Mouse (Mus musculus): ENCODE measurements around the gene Alg11.
A peak's percentile ranks its signal among the peaks of the same experiment; 100 is the strongest.

Alg11 gene

DNA sequence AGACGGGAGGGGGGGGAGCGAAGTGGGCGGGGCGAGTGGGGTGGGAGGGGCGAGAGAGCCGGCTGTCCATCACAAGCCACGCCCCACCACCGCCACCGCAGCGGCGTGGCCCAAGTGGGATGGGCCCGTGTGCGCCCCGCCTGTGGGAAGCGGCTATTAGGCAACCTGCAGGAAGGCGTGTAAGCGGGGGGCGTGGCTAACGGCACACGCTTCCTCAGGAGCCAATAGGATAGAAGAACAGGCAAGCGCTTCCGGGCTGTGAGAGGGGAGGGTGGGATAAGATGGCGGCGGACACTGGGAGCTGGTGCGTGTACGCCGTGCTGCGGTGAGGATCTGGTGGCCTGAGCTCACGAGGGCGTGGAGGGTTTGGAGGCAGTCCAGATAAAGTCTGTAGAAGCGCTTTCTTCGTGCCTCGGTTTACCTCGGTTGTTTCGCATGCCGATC, at the start of gene Alg11:
Alg11 (plus strand) TSS at position 276 of the 444 bp plus-strand sequence.
- peak; percentile 62 for DNase-seq (ENCODE audit: extremely low read depth, low read depth, low spot score)

DNA sequence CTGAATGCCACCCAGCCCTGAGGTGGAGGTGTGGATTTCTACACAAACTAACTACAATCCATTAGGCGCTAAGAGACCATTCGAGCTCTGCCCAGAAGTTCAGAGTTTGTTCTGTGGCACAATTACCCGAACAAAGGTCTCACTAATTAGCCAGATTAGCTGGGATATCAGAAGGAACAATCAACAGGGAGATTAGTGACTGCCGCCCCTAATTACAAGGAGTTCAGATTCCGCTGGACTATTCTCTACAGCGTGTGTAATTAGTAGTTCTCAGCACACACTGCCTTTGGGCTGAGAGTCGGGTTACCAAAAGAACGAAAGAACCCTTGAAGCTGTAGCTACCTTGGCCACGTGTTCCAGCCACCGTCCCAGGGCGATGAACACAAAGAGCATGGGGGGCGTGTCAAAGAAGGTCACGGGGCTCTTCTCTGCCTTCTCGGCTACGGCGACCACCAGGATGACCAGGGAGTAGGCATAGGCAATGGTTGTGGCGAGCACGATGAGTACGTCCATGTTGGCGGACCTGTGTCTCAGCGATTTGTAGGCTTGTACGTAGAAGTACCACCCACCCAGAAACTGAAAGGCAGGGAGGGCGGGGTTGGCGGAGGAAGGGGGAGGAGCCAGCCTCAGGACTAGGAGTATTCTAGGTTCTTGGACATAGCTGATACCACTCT, 47.4 kb upstream of the Alg11 start:
- no peak for DNase-seq (ENCODE audit: extremely low read depth, low read depth, low spot score)

DNA sequence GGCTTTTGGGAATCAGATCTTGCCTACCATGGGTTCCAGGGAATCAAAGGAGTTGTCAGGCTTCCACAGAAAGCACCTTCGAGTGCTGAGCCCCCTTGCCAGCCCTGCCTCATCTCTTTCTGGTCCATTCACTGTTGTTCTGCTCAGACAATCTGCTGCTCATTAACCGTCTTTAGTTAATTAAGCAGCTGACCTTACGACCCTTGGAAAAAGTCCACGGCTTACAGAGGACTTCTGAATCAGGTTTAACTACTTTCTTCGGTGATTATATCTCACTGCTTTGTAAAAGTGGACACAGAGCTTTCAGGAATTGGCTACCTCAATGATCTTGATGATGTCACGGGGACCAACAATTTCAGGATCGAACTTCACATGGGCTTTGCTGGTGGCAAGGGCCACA, 42.8 kb upstream of the Alg11 start:
- DNase-seq (ENCODE audit: extremely low read depth, low read depth, low spot score): no peak

DNA sequence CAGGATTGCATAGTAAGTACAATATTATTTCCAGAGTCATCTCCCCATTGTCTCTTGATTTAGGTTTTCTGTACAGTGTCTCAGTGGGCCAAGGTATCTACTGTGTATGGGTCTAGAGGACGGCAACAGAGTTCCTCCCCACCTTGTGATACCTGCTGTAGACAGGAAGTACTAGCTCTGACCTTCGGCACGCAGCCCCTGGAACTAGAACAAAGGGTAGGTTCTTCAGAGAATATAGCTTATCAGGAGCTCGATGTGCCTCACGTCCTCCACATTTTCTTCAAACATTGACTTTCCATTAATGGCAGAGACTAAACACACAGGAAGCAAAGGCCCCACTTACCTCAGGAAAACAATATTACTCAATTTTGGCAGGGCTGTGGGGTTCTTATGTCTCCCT, 41.0 kb upstream of the Alg11 start:
- no peak for DNase-seq (ENCODE audit: extremely low read depth, low read depth, low spot score)

DNA sequence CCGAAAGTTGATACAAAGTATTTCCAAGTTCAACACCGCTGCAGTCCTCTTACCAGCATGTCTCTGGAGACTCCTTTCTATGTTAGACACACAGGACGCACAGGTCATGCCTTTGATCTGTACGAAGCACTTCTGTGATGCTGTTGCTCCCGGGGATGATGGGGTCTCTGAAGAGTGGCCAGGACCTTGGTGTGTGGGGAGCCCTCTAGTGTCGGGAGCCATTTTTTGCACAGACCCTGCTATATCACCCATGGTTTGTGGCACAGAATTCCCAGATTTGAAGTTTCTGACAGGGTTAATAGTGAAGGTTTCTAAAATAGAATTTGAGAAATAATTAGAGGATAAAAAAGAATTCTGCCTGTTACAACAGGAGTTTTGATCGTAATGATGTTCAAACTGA, 38.3 kb upstream of the Alg11 start:
- no peak for DNase-seq (ENCODE audit: extremely low read depth, low read depth, low spot score)

DNA sequence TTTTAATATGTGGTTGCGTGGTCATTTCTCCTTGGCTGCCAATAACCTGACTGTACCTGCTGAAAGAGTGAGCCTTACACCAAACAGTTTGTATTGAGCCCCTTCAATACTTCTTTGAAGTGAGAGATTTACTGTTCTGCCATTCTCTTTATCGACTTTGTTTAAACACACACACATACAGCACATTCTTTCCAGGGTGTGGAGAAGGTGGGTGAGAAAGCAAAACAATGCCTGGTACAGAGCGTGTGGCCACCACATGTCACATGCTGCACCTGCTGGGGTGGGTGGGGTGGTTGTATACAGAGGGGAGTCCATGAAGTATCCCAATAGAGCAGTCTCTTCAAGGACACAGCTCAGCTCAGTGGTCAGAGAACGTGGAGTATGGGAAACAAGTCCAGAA, 35.3 kb upstream of the Alg11 start:
- DNase-seq (ENCODE audit: extremely low read depth, low read depth, low spot score): no peak

DNA sequence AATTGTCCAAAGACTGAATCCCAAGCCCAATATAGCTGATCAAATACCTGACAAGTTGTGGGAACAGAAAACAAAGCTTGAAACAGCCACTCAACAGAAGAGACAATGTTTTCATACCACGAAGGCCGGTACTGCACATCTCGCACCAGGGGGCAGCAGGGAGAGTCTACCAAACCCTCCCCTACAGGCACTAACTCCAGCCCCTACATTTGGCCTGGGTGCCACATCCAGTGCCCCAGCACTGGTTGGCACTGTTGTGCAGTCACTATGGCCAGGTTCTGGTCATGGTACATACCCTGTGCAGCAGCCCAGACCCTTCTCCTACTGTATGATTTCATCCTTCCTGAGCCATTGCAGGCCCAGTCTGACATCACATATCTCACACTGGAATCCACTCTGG, 31.5 kb upstream of the Alg11 start:
- no peak for DNase-seq (ENCODE audit: extremely low read depth, low read depth, low spot score)

DNA sequence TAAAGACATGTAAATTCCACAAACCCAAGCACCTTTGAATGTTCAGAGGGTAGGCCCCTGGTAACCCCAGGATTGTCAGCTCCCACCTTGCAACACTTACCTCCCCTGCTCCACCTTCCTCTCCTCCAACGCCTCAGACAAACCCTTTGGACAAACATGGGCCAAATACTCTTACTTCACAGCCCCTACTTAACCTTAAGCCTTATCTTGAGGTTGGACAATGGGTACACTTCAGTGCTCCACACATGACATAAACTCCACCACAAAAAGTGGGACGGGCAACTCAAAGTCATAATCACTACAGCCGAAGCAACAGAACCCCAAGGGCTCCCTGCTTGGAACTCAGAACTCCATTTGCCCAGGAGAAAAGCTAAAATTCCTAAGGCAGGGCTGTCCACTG, 29.5 kb upstream of the Alg11 start:
- DNase-seq (ENCODE audit: extremely low read depth, low read depth, low spot score): no peak

DNA sequence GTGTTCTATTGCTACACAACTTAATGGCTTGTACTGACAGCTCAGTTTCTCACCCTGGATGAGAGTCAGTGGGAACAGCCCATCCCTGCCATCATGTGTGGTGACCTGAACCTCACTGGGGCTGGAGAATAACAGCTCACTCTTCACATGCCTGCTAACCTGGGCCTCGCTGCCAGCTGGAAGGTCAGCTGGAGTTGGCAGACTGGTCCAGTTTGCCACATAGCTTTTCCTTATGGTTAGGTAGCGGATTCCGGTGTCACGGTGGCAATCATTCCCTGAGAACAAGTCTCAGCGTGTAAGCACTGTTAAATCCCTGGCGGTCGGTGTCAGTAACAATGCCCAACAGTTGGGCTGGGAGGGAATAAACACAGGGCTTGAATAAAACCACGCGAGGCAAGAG, 24.4 kb upstream of the Alg11 start:
- no peak for DNase-seq (ENCODE audit: extremely low read depth, low read depth, low spot score)

DNA sequence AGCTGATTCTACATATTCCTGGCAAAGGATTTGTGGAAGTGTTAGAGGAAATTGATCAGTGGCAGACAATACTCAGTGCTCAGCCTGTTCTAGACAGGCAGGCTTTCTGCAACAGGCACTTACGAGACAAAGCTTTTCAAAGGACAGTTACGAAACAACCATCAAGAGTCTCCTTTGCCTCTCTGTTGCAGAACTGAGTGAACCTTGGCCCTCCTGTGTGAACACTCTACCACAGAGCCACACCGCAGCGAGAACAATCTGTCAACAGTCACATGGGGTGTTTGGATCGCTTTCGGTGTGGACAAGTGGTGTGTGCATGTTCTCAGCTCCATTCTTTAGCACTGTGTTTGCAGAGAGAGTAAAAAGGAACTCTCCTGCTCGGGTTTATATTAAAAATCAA, 23.5 kb upstream of the Alg11 start:
- DNase-seq (ENCODE audit: extremely low read depth, low read depth, low spot score): no peak

DNA sequence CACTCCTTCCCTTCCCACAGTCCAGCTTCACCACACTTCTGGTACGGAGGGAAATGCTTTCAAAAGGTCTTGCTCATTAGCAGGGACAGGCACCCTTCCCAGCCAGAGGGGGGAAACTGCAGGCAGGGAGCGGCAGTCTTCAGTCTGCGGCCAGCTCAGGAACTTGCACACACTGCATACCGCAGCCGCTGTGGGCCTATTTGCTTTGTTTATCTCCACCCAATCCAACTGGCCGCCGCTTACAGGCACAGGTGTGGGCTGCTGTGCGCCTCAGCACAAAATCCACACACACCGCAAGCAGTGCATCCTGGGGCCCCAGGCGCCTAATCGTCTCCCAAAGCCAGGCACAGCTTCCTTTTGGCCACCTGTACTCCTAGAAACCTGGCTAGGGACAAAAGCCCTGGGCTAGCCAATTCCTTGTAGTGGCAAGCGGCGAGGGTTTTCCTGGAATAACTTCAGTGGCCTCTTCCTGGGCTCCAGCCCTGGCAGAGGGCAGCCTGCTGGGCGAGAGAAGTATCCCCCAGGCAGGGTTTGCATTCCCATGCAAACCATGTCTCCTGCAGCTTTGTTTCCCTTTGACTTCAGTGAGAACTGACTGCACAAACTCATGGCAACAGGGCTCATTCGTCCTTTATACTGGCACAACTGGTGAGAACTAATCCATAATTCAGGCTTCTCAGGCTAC, 20.9 kb upstream of the Alg11 start:
- DNase-seq (ENCODE audit: extremely low read depth, low read depth, low spot score): peak; percentile 46

DNA sequence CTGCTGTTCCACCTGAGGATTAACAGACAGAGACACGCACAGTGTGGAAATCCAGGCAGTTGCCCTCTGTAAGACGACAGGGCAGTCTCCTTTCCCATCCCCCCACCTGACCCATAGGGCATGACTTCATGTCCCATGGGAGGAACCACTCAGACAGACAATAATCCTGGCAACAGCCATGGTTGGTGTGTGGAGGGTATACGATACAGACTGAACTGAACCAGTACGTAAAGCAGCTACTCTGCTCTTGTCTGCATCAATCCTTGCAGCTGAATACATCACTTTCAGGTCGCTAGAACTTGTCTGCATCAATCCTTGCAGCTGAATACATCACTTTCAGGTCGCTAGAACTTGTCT, 20.4 kb upstream of the Alg11 start:
- no peak for DNase-seq (ENCODE audit: extremely low read depth, low read depth, low spot score)

DNA sequence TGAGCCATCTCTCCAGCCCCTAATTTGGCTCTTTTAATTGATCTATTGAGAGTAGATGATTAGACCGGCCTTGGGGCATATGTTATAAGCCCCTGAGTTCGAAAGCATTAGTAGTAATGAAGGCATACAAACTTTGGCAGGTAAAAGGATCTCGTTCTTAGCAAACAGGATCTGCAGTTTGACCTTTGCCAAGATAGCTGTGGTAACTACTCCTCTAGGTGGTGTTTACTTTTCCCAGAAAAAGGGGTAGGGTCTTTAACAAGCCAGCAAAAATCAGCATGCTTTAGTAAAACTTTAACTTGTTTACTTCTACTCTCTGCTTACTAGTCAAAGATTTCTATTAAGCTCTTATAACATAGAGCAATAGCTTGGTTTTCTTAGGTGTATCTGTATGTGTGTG, 18.0 kb upstream of the Alg11 start:
- no peak for DNase-seq (ENCODE audit: extremely low read depth, low read depth, low spot score)

DNA sequence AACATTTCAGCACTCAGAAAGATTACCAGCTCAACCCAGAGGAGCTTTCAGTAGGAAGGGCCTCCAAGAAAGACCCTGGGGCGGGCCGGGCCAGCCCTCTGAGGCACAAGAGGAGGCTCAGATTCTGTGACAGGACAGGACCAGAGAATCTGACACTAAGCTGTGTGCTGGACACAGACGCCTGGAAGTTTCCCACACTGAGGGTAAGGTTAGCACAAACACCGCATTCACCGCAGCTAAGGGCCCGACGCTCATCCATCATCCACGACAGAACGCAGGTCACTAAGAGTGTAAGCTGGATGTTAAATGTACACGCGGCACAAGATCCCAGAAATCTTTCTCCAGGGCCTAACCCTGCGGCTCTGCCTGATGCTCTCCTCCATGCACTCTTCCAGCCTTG, 16.8 kb upstream of the Alg11 start:
- no peak for DNase-seq (ENCODE audit: extremely low read depth, low read depth, low spot score)

DNA sequence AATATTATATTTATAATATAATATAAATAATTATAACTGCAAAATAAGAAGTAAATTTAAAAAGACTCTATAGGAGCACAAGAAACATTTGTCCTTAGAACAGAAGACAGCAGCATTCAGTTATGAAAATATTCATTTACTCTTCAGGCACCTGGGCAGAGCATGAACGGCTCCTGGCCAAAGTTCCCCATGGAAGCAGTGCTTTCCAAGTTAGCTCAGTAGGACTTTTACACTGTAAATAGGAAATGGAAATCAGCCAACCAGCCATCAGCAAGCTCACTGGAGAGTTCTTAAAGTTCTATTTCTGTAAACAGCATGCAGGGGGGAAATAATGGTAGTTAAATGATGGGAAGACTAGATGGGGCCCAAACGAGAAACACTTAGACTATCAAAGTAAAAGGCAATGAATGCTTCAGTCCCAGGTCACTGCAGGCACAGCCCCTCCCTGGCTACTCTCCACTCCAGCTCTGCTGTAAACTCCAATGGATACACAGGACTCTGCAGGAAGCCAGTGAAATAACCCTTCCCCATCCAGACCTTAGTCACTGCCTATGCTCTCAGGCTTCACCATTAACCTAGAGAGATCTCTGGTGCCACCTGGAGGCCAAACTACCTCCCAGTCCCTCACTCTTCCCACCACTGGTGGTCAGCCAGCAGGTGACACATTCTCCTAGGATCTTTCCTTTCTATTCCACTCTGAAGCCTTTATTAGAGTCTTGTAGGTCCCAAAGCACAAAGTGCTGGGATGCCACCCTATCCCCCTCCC, 12.6 kb upstream of the Alg11 start:
- no peak for DNase-seq (ENCODE audit: extremely low read depth, low read depth, low spot score)

DNA sequence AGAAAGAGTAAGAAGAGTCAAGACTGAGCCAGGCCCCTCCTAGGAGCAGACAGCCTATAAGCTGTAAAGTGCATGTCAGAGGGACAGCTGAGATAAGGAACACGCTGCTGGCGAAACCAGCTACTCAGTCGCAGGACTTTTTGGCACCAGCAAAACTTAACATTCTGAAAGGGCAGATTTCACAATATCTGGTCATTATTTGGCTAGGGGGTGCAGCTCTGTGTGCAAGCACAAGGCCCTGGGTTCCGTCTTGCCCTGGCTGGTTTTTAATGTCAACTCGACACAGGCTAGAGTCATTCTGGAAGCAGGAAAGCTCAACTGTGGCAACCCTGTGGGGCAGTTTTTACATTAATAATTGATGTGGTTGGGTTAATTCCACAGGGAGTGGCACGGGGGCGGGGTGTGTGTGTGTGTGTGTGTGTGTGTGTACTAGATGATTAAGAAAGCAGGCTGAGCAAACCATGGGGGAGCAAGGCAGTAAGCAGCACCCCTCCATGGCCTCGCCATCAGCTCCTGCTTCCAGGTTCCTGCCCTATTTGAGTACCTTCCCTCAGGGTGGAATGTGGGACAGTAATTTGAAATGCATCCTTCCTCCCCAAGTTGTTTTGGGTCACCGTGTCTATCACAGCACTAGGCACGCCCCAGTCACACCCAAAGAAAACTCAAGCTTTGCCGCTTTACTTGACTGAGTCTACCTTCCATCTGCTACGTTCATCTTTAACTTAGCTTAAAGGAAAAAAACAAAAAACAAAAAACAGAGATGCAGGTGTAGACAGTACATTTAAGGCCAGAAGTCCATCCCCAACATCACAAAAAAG, 5.6 kb upstream of the Alg11 start:
- no peak for DNase-seq (ENCODE audit: extremely low read depth, low read depth, low spot score)

DNA sequence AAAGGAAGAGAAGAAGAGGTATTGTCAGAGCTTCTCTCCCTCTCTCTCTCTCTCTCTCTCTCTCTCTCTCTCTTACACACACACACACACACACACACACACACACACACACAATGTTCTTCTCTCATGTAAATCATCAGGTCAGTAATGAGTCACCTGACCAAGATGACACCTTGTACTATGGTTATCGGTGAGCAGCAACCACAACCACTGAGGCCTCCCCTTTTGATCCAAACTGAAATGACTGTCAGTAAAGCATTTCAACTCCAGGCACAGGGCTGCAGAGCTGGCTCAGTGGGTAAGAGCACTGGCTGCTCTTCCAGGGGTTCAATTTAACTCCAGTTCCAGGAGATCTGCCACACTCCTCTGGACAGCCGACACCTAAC, 5.0 kb upstream of the Alg11 start:
- DNase-seq (ENCODE audit: extremely low read depth, low read depth, low spot score): no peak

DNA sequence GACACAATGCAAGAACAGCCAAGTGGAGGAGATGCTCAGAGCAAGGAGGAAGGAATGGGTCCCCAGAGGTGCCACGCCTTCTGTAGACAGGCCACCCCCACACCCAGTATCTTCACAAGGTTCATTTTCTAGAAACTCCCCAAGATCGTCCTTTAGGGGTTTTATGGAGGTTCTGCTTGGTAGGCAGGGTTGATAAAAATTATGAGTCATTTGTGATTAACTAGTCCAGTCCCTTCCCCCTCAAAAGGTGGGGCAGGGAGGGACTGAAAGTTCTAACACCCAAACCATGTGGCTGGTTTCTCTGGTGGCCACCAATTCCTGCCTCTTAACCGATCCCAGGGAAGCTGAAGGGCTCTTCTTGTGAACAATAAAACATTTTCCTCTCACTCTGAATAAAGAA, 3.7 kb upstream of the Alg11 start:
- no peak for DNase-seq (ENCODE audit: extremely low read depth, low read depth, low spot score)

DNA sequence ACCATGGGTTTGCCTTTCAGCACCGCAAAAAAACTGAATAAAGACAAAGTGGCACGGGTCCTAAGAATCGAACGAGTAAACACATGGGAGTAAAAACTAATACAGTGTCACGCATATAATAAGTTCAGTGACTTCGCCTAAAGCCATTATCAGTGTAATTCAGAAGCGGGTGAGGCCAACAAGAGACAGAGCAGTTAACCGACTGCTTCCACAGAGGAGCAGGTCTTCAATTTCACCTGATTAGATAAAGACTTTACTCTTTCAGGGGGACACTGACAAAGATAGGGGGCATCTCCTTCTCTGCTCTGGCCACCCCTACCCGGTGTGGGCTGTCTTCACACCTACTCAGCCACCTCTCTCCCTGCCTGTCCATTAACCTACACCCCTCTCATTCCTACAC, 2.2 kb upstream of the Alg11 start:
- no peak for DNase-seq (ENCODE audit: extremely low read depth, low read depth, low spot score)

DNA sequence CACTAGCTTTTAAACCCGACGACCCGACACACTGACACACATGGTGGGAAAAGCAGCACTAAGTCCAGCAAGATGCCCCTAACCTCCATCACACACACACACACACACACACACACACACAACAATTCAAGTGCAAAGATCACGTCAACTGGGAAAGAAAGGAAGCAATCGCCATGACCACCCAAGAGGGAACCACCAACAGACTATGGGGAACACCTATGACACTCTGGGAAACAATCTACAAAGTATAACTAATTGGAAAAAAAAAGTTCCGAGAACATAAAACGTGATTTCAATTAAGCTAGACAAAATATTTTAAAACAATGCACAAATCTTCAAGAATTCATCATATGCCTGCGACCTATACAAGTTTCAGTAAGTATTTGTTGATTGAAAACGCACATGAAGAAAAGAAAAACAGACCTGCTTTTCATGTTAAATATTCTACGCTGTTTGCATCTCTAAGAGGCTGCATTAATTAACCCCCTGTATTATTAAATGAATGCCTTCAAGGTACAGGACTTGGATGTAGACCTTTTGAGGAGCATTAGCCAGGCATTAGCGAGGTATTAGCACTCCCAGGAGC, 1.3 kb upstream of the Alg11 start:
- no peak for DNase-seq (ENCODE audit: extremely low read depth, low read depth, low spot score)

DNA sequence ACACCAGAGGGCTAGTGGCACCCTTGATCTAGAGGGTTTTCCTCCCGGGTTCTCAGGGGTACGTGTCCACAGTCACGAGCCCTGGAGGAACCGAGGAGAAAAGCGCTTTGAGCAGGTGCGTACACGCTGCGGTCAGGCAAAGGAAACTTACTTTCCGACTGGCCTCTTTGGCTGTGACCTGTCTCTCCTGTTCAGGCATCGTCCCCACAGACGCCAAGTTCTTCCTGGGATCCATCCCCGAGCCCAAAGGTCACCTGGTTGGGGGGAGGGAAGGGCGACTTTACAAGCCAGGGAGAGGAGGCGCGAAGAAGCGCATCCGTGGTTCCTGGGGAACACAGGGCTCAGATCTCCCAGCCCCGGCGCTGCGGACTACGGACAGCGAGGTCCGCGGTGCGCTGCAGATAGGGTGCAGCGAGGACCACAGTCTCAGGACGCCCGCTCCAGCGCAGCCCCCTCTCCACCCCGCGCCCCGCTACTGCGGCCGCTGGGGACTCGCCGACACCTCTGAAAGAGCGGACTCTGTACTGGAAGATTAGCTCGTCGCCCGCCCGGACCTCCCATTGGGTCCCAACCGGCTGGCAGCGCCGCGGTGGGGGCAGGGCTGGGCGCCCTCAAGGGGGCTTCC, 588 bp upstream of the Alg11 start, which contains the start of gene Atp7b:
Atp7b (minus strand) TSS at position 485 of the 625 bp plus-strand sequence.
- DNase-seq (ENCODE audit: extremely low read depth, low read depth, low spot score): no peak
